Mouse (Mus musculus) liver, embryonic 11.5 days (tissue): ENCODE measurements around the gene Fxyd2. TPM values are rescaled to one million over a fixed set of nuclear protein-coding genes. Genes with fewer than 3 reads are reported as not detected.

Experiments used
- ATAC-seq: fragments of 200-750 bp; cut with Nextera tagmentation; replicated peaks from 2 replicates; pipeline ENCODE4 v1.8.0; 2017; ENCODE audit warnings: moderate number of reproducible peaks, mild to moderate bottlenecking, moderate TSS enrichment, moderate library complexity; ENCODE audit not compliant: low FRiP score
- DNase-seq: peaks from one replicate; pipeline ENCODE4 v3.0.0-alpha.2; 2017; ENCODE audit warnings: low spot score
- H3K27ac ChIP-seq: fragments of 300-500 bp; sonication (generic); 2 replicates; pipeline ENCODE4 v1.5.1; 2014; ENCODE audit warnings: mild to moderate bottlenecking, low read depth, low read length, control low read depth
- H3K27me3 ChIP-seq: fragments of 300-500 bp; sonication (generic); replicated peaks from 2 replicates; pipeline ENCODE4 v1.6.1; 2014; ENCODE audit warnings: low read length, mixed read lengths; ENCODE audit not compliant: control insufficient read depth, insufficient read depth
- H3K36me3 ChIP-seq: fragments of 300-500 bp; sonication (generic); 2 replicates; pipeline ENCODE4 v1.6.1; 2014; ENCODE audit warnings: mild to moderate bottlenecking, low read length, moderate library complexity, mixed read lengths; ENCODE audit not compliant: control insufficient read depth, insufficient read depth
- H3K4me1 ChIP-seq: fragments of 300-500 bp; sonication (generic); replicated peaks from 2 replicates; pipeline ENCODE4 v1.6.1; 2014; ENCODE audit warnings: low read length, mixed read lengths; ENCODE audit not compliant: control insufficient read depth, insufficient read depth
- H3K4me2 ChIP-seq: fragments of 300-500 bp; sonication (generic); 2 replicates; pipeline ENCODE4 v1.6.1; 2014; ENCODE audit warnings: mild to moderate bottlenecking, control low read depth, moderate library complexity
- H3K4me3 ChIP-seq: fragments of 300-500 bp; sonication (generic); 2 replicates; pipeline ENCODE4 v1.5.1; 2014; ENCODE audit warnings: low read depth, low read length, control low read depth
- H3K9ac ChIP-seq: fragments of 300-500 bp; sonication (generic); 2 replicates; pipeline ENCODE4 v1.6.1; 2014; ENCODE audit warnings: low read depth, low read length, control low read depth
- H3K9me3 ChIP-seq: fragments of 300-500 bp; sonication (generic); 2 replicates; pipeline ENCODE4 v1.6.1; 2016; ENCODE audit warnings: low read length, inconsistent platforms, mixed read lengths; ENCODE audit not compliant: control insufficient read depth
- WGBS: fragments of 180-500 bp; shearing (Covaris S2); extraction: QIAGEN DNeasy Blood & Tissue Kit; methylation state at CpG from one replicate; pipeline ENCODE4 v1.1.7; 2014; 5-methylcytosine and 5-hydroxymethylcytosine counted together
- polyA plus RNA-seq: library from polyadenylated mRNA; unstranded; fragments of >200 nt; fragmentation: Nextera tagmentation; extraction: Ambion mirVana; gene quantifications from 2 replicates; pipeline ENCODE4 v1.2.1, GENCODE M21; 2014

The Fxyd2 gene
- polyA plus RNA-seq, 1 experiment from 2014 or later = 2.2 TPM

DNA sequence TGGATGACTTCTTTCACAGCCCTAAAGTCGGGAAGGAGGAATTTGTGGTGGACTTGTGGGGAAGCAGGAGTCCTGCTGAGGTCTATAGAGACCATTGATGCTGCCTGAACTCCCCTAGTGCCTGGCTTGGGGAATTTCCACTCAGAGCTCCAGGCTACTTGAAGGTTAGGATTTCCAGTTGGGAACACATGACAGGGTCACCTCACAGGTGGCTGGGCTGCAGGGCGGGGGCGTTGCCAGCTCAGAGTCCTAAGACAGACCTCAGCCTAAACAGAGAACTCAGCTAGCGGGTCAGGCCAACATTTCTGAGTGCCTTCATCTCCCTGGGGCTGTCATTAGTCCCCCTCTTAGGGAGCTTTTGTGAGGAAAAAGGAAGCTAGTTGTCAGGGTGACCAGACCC is 2.4 kb downstream of the Fxyd2 start:
- H3K4me1 ChIP-seq = no peaks in the 10 kb centered on the region
- no peak for DNase-seq
- no peak overlapping the region for H3K27ac ChIP-seq
- 45% methylated on average over 4 of the region's 4 CpGs for WGBS
- H3K36me3 ChIP-seq = no peaks in the 10 kb centered on the region
- ATAC-seq = no peak
- H3K27me3 ChIP-seq = peaks cover 8% of the 10 kb centered on the region
- no peak overlapping the region for H3K4me3 ChIP-seq
- no peak overlapping the region for H3K4me2 ChIP-seq
- no peak overlapping the region for H3K9ac ChIP-seq
- H3K9me3 ChIP-seq = no peaks in the 10 kb centered on the region

GRCm38 (mm10) chr9:45402957-45403356 is 3.5 kb downstream of the Fxyd2 start:
- H3K9me3 ChIP-seq = no peaks in the 10 kb centered on the region
- no peak overlapping the region for H3K27ac ChIP-seq
- H3K4me2 ChIP-seq = no peak overlapping the region
- DNase-seq = no peak
- no peak for ATAC-seq
- no peaks in the 10 kb centered on the region for H3K4me1 ChIP-seq
- WGBS = 29% methylated on average over 2 of the region's 2 CpGs
- no peak overlapping the region for H3K4me3 ChIP-seq
- no peaks in the 10 kb centered on the region for H3K36me3 ChIP-seq
- peaks cover 8% of the 10 kb centered on the region for H3K27me3 ChIP-seq
- H3K9ac ChIP-seq = no peak overlapping the region

GRCm38 (mm10) chr9:45405694-45406093 is 6.2 kb downstream of the Fxyd2 start:
- H3K36me3 ChIP-seq = no peaks in the 10 kb centered on the region
- H3K27ac ChIP-seq = no peak overlapping the region
- no peak for ATAC-seq
- no peaks in the 10 kb centered on the region for H3K4me1 ChIP-seq
- peaks cover 8% of the 10 kb centered on the region for H3K27me3 ChIP-seq
- WGBS = 46% methylated on average over 5 of the region's 5 CpGs
- no peak overlapping the region for H3K9ac ChIP-seq
- no peak overlapping the region for H3K4me2 ChIP-seq
- no peaks in the 10 kb centered on the region for H3K9me3 ChIP-seq
- H3K4me3 ChIP-seq = no peak overlapping the region
- DNase-seq = no peak

DNA sequence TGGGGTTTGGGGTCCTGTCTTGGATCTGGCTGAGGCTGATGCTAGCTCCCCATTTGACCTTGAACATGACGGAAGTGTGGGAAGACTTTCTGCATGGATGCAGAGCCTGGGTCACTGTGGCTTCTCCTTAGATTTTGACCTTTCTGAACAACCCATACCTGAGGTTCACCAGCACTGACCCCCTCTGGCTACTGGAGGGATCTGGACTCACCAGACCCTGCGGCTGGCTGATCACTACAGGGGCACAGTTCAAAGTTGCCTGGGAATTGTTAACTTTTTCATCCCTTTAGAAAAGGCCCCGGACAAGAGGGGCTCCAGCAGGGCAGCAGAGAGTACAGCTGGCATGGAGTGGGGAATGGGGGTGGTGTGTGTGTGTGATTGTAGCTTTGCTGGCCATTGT is 7.3 kb downstream of the Fxyd2 start:
- WGBS = 80% methylated on average over 3 of the region's 3 CpGs
- no peaks in the 10 kb centered on the region for H3K36me3 ChIP-seq
- no peak overlapping the region for H3K4me3 ChIP-seq
- H3K27me3 ChIP-seq = peaks cover 10% of the 10 kb centered on the region
- no peaks in the 10 kb centered on the region for H3K4me1 ChIP-seq
- ATAC-seq (no peak), DNase-seq (no peak)
- no peak overlapping the region for H3K4me2 ChIP-seq
- H3K9ac ChIP-seq = no peak overlapping the region
- H3K9me3 ChIP-seq = no peaks in the 10 kb centered on the region
- H3K27ac ChIP-seq = no peak overlapping the region

- DNase-seq = peak; percentile 66
- Histone ChIP-seq H3K4me2 (peak overlapping the region; percentile 51), H3K4me1 (no peaks in the 10 kb centered on the region), H3K36me3 (no peaks in the 10 kb centered on the region), H3K9ac (no peak overlapping the region), H3K4me3 (no peak overlapping the region), H3K27ac (no peak overlapping the region), H3K9me3 (no peaks in the 10 kb centered on the region), H3K27me3 (peaks cover 5% of the 10 kb centered on the region)
- WGBS = 36% methylated on average over 33 of the region's 33 CpGs
- no peak for ATAC-seq
These were observed 8.5 kb downstream of the Fxyd2 start for GRCm38 (mm10) chr9:45407706-45408675.

- Histone ChIP-seq H3K9ac (no peak overlapping the region), H3K27me3 (peaks cover 4% of the 10 kb centered on the region; the same call in 1 of the 2 replicates), H3K4me2 (no peak overlapping the region), H3K27ac (no peak overlapping the region), H3K36me3 (no peaks in the 10 kb centered on the region), H3K4me1 (no peaks in the 10 kb centered on the region), H3K9me3 (no peaks in the 10 kb centered on the region), H3K4me3 (no peak overlapping the region)
- no peak for ATAC-seq
- no peak for DNase-seq
- WGBS = 70% methylated on average over 5 of the region's 5 CpGs
These were observed 10.7 kb downstream of the Fxyd2 start for GRCm38 (mm10) chr9:45410193-45410592.

GRCm38 (mm10) chr9:45410614-45411013 is 11.1 kb downstream of the Fxyd2 start:
- no peak for ATAC-seq
- peaks cover 4% of the 10 kb centered on the region; the same call in 1 of the 2 replicates for H3K27me3 ChIP-seq
- 85% methylated on average over 2 of the region's 2 CpGs for WGBS

DNA sequence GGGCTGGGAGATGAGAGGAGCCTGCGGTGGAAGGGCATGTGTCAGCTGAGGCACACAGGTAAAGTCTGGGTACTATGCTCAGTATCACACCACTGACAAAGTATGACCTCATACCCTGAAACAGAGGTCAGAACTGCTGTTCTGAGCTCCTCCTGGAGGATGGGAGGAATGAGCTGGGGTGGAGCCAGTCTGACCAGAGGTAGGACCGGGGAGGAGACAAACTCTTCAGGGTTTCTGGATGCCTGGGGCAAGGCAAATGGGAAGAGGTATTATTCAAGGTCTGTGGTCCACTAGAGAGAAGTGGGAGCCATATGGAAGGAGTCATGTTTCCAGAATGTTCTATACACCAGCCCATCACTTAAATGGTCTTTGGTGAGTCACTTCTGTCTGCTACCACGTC is 11.6 kb downstream of the Fxyd2 start:
- no peak for DNase-seq
- no peaks in the 10 kb centered on the region for H3K4me1 ChIP-seq
- no peak overlapping the region for H3K9ac ChIP-seq
- H3K27me3 ChIP-seq = peaks cover 4% of the 10 kb centered on the region; the same call in 1 of the 2 replicates
- no peaks in the 10 kb centered on the region for H3K36me3 ChIP-seq
- H3K4me2 ChIP-seq = no peak overlapping the region
- no peak for ATAC-seq
- H3K4me3 ChIP-seq = no peak overlapping the region
- H3K9me3 ChIP-seq = no peaks in the 10 kb centered on the region
- H3K27ac ChIP-seq = no peak overlapping the region
- WGBS = 74% methylated on average over 3 of the region's 3 CpGs

More at GRCm38 (mm10) chr9:45410614-45411013, 11.1 kb downstream of the Fxyd2 start:
- no peaks in the 10 kb centered on the region for H3K4me1 ChIP-seq
- H3K9ac ChIP-seq = no peak overlapping the region
- no peak overlapping the region for H3K4me2 ChIP-seq
- H3K4me3 ChIP-seq = no peak overlapping the region
- H3K27ac ChIP-seq = no peak overlapping the region
- H3K36me3 ChIP-seq = no peaks in the 10 kb centered on the region
- no peak for DNase-seq
- no peaks in the 10 kb centered on the region for H3K9me3 ChIP-seq

DNA sequence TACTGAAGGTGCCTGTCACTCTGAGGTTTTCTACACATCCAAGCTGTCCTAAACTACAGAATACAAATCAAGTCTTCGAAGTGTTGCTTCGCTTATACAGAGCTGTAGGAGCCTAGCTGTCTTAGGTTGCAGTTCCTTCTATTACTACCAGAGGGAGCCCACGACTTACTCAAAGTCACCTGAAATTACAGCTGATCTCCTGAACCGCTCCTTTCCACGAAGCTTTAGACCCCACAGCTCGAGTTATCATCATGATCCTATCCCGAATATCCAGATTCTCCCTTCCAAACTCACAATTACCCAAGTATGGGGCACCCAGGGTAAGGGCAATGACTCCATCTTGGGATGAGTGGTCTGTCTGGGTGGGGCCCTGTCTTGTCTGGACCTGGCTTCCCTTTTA is 12.3 kb downstream of the Fxyd2 start:
- DNase-seq (no peak), ATAC-seq (no peak)
- H3K4me3 ChIP-seq = no peak overlapping the region
- H3K9ac ChIP-seq = no peak overlapping the region
- H3K4me1 ChIP-seq = no peaks in the 10 kb centered on the region
- 21% methylated on average over 7 of the region's 7 CpGs for WGBS
- no peaks in the 10 kb centered on the region for H3K9me3 ChIP-seq
- H3K36me3 ChIP-seq = no peaks in the 10 kb centered on the region
- no peak overlapping the region for H3K27ac ChIP-seq
- H3K27me3 ChIP-seq = peaks cover 4% of the 10 kb centered on the region; the same call in 1 of the 2 replicates
- H3K4me2 ChIP-seq = peak overlapping the region; percentile 36; the same call in 1 of the 2 replicates
